Mouse (Mus musculus) intestine, embryonic 16.5 days (tissue): ENCODE results near the gene Gne. TPM values are rescaled to one million over a fixed set of nuclear protein-coding genes. Genes with fewer than 3 reads are reported as not detected.

Experiments used
- ATAC-seq: fragments of 200-750 bp; cut with Nextera tagmentation; 2 replicates; pipeline ENCODE4 v1.8.0; 2017; ENCODE audit warnings: moderate TSS enrichment, moderate library complexity
- H3K27ac ChIP-seq: fragments of 300-500 bp; sonication (generic); 2 replicates; pipeline ENCODE4 v1.5.1; 2014; ENCODE audit warnings: mild to moderate bottlenecking, low read length
- H3K27me3 ChIP-seq: fragments of 300-500 bp; sonication (generic); replicated peaks from 2 replicates; pipeline ENCODE4 v1.6.1; 2014; ENCODE audit warnings: low read length, control low read depth, mixed read lengths; ENCODE audit not compliant: control insufficient read depth, insufficient read depth
- H3K36me3 ChIP-seq: fragments of 300-500 bp; sonication (generic); 2 replicates; pipeline ENCODE4 v1.6.1; 2014; ENCODE audit warnings: low read length, control low read depth; ENCODE audit not compliant: control insufficient read depth, insufficient read depth
- H3K4me1 ChIP-seq: fragments of 300-500 bp; sonication (generic); 2 replicates; pipeline ENCODE4 v1.6.1; 2014; ENCODE audit warnings: low read length, control low read depth, mixed read lengths; ENCODE audit not compliant: control insufficient read depth, insufficient read depth
- H3K4me2 ChIP-seq: fragments of 300-500 bp; sonication (generic); 2 replicates; pipeline ENCODE4 v1.6.1; 2014; ENCODE audit warnings: low read depth, low read length, control low read depth
- H3K4me3 ChIP-seq: fragments of 300-500 bp; sonication (generic); 2 replicates; pipeline ENCODE4 v1.5.1; 2014; ENCODE audit warnings: mild to moderate bottlenecking, low read length
- H3K9ac ChIP-seq: fragments of 300-500 bp; sonication (generic); 2 replicates; pipeline ENCODE4 v1.6.1; 2014; ENCODE audit warnings: low read depth, low read length
- H3K9me3 ChIP-seq: fragments of 300-500 bp; sonication (generic); 2 replicates; pipeline ENCODE4 v1.6.1; 2016; ENCODE audit warnings: low read length, control low read depth; ENCODE audit not compliant: control insufficient read depth
- WGBS: fragments of 180-500 bp; shearing (Covaris S2); extraction: QIAGEN DNeasy Blood & Tissue Kit; methylation state at CpG from one replicate; pipeline ENCODE4 v1.1.7; 2014; 5-methylcytosine and 5-hydroxymethylcytosine counted together
- polyA plus RNA-seq: library from polyadenylated mRNA; unstranded; fragments of >200 nt; fragmentation: Nextera tagmentation; extraction: Ambion mirVana; gene quantifications from 2 replicates; pipeline ENCODE4 v1.2.1, GENCODE M21; 2015

Gne gene
- polyA plus RNA-seq, 1 experiment from 2014 or later, result 57.2 TPM

GRCm38 (mm10) chr4:44042429-44042828 is 41.5 kb downstream of the Gne start:
- 48% methylated on average over 5 of the region's 5 CpGs for WGBS
- ATAC-seq, result peak; percentile 78

GRCm38 (mm10) chr4:44040802-44041201 is 43.2 kb downstream of the Gne start:
- Histone ChIP-seq H3K4me3 (no peak overlapping the region), H3K9ac (no peak overlapping the region), H3K4me2 (no peak overlapping the region), H3K4me1 (peaks cover 5% of the 10 kb centered on the region; the same call in 1 of the 2 replicates), H3K36me3 (peaks cover 15% of the 10 kb centered on the region), H3K27me3 (no peaks in the 10 kb centered on the region), H3K27ac (no peak overlapping the region), H3K9me3 (no peaks in the 10 kb centered on the region)
- peak; percentile 60 for ATAC-seq
- WGBS, result 71% methylated on average over 4 of the region's 4 CpGs

More at GRCm38 (mm10) chr4:44042429-44042828, 41.5 kb downstream of the Gne start:
- Histone ChIP-seq H3K9me3 (no peaks in the 10 kb centered on the region), H3K4me2 (no peak overlapping the region), H3K27me3 (no peaks in the 10 kb centered on the region), H3K4me3 (no peak overlapping the region), H3K4me1 (peaks cover 5% of the 10 kb centered on the region; the same call in 1 of the 2 replicates), H3K36me3 (peaks cover 15% of the 10 kb centered on the region), H3K27ac (0 out of 2 replicates have a peak overlapping the region, but pooled peaks have one; percentile 1), H3K9ac (no peak overlapping the region)

GRCm38 (mm10) chr4:44036455-44036854 is 47.5 kb downstream of the Gne start:
- Histone ChIP-seq H3K36me3 (peaks cover 14% of the 10 kb centered on the region), H3K4me3 (no peak overlapping the region), H3K9ac (no peak overlapping the region), H3K27me3 (no peaks in the 10 kb centered on the region), H3K4me2 (no peak overlapping the region), H3K9me3 (no peaks in the 10 kb centered on the region), H3K27ac (peak overlapping the region; percentile 19; the same call in 1 of the 2 replicates), H3K4me1 (peaks cover 4% of the 10 kb centered on the region; the same call in 1 of the 2 replicates)
- peak; percentile 59; the same call in 1 of the 2 replicates for ATAC-seq
- WGBS, result 68% methylated on average over 5 of the region's 5 CpGs

- Histone ChIP-seq H3K4me3 (no peak overlapping the region), H3K27ac (no peak overlapping the region), H3K9ac (no peak overlapping the region), H3K4me2 (no peak overlapping the region), H3K4me1 (no peaks in the 10 kb centered on the region), H3K9me3 (no peaks in the 10 kb centered on the region), H3K27me3 (no peaks in the 10 kb centered on the region), H3K36me3 (peaks cover 12% of the 10 kb centered on the region)
- 88% methylated on average over 5 of the region's 5 CpGs for WGBS
- no peak for ATAC-seq
Measured at GRCm38 (mm10) chr4:44031521-44031920, 52.5 kb downstream of the Gne start.

GRCm38 (mm10) chr4:44029661-44030066 is 54.3 kb downstream of the Gne start:
- ATAC-seq, result no peak
- no peaks in the 10 kb centered on the region for H3K27me3 ChIP-seq
- peaks cover 17% of the 10 kb centered on the region for H3K36me3 ChIP-seq
- no peaks in the 10 kb centered on the region for H3K9me3 ChIP-seq
- H3K4me3 ChIP-seq, result no peak overlapping the region
- H3K4me2 ChIP-seq, result no peak overlapping the region
- H3K27ac ChIP-seq, result no peak overlapping the region
- H3K4me1 ChIP-seq, result no peaks in the 10 kb centered on the region
- no peak overlapping the region for H3K9ac ChIP-seq
- WGBS, result 86% methylated on average over 15 of the region's 15 CpGs

GRCm38 (mm10) chr4:44028303-44029135 is 55.5 kb downstream of the Gne start:
- ATAC-seq, result peak; percentile 59
- no peak overlapping the region for H3K4me2 ChIP-seq
- 32% methylated on average over 16 of the region's 16 CpGs for WGBS
- H3K9ac ChIP-seq, result no peak overlapping the region
- H3K4me1 ChIP-seq, result no peaks in the 10 kb centered on the region
- H3K4me3 ChIP-seq, result no peak overlapping the region
- no peaks in the 10 kb centered on the region for H3K27me3 ChIP-seq
- H3K27ac ChIP-seq, result peak overlapping the region; percentile 30; the same call in 1 of the 2 replicates
- H3K9me3 ChIP-seq, result no peaks in the 10 kb centered on the region
- peaks cover 26% of the 10 kb centered on the region for H3K36me3 ChIP-seq

GRCm38 (mm10) chr4:44025570-44025969 is 58.4 kb downstream of the Gne start:
- ATAC-seq, result no peak
- Histone ChIP-seq H3K27ac (no peak overlapping the region), H3K4me1 (no peaks in the 10 kb centered on the region), H3K27me3 (no peaks in the 10 kb centered on the region), H3K4me2 (no peak overlapping the region), H3K9me3 (no peaks in the 10 kb centered on the region), H3K9ac (no peak overlapping the region), H3K36me3 (peaks cover 23% of the 10 kb centered on the region; the same call in 1 of the 2 replicates), H3K4me3 (no peak overlapping the region)
- WGBS, result 94% methylated on average over 6 of the region's 6 CpGs

GRCm38 (mm10) chr4:44024241-44024640 is 59.7 kb downstream of the Gne start:
- Histone ChIP-seq H3K4me3 (no peak overlapping the region), H3K27me3 (no peaks in the 10 kb centered on the region), H3K9me3 (no peaks in the 10 kb centered on the region), H3K36me3 (peaks cover 24% of the 10 kb centered on the region; the same call in 1 of the 2 replicates), H3K27ac (no peak overlapping the region), H3K4me1 (no peaks in the 10 kb centered on the region), H3K9ac (no peak overlapping the region), H3K4me2 (no peak overlapping the region)
- 93% methylated on average over 6 of the region's 6 CpGs for WGBS
- ATAC-seq, result no peak

GRCm38 (mm10) chr4:44023681-44024080 is 60.3 kb downstream of the Gne start:
- ATAC-seq, result no peak
- Histone ChIP-seq H3K9ac (no peak overlapping the region), H3K4me2 (no peak overlapping the region), H3K9me3 (no peaks in the 10 kb centered on the region), H3K36me3 (peaks cover 26% of the 10 kb centered on the region; the same call in 1 of the 2 replicates), H3K4me3 (no peak overlapping the region), H3K27me3 (no peaks in the 10 kb centered on the region), H3K4me1 (no peaks in the 10 kb centered on the region), H3K27ac (no peak overlapping the region)
- WGBS, result 95% methylated on average over 9 of the region's 9 CpGs
